Mouse (Mus musculus): ENCODE measurements around the gene Gzmm.

The Gzmm gene

GRCm38 (mm10) chr10:79688720-79689119 is at the start of gene Gzmm:
Gene Gzmm (plus strand): TSS chr10:79689020.
- DNase-seq: no peak

GRCm38 (mm10) chr10:79645711-79646110 is 43.1 kb upstream of the Gzmm start, which contains the start of gene Odf3l2:
Gene Odf3l2 (minus strand): TSS chr10:79645738.
- DNase-seq: no peak

GRCm38 (mm10) chr10:79649070-79649751 is 39.6 kb upstream of the Gzmm start:
- DNase-seq: peak; percentile 82

GRCm38 (mm10) chr10:79652789-79653188 is 36.0 kb upstream of the Gzmm start:
- no peak for DNase-seq

- DNase-seq: no peak
Measured at GRCm38 (mm10) chr10:79654946-79655395, 33.8 kb upstream of the Gzmm start.

- DNase-seq: no peak
Measured at GRCm38 (mm10) chr10:79658829-79659228, 30.0 kb upstream of the Gzmm start.

GRCm38 (mm10) chr10:79660298-79660697 is 28.5 kb upstream of the Gzmm start:
- no peak for DNase-seq

- DNase-seq: no peak
Measured at GRCm38 (mm10) chr10:79661861-79662260, 27.0 kb upstream of the Gzmm start.

GRCm38 (mm10) chr10:79664131-79664665 is 24.6 kb upstream of the Gzmm start, which contains the start of gene Madcam1:
Gene Madcam1 (plus strand): TSS chr10:79664559.
- DNase-seq: peak; percentile 78

- DNase-seq: peak; percentile 30
Measured at GRCm38 (mm10) chr10:79665051-79665450, 23.8 kb upstream of the Gzmm start.

GRCm38 (mm10) chr10:79666493-79666892 is 22.3 kb upstream of the Gzmm start:
- peak; percentile 56 for DNase-seq

GRCm38 (mm10) chr10:79668076-79668475 is 20.7 kb upstream of the Gzmm start:
- peak; percentile 64 for DNase-seq

GRCm38 (mm10) chr10:79668771-79669575 is 19.8 kb upstream of the Gzmm start, which contains the start of gene Tpgs1:
Gene Tpgs1 (plus strand): TSS chr10:79669369.
- DNase-seq: peak; percentile 96

GRCm38 (mm10) chr10:79669576-79670057 is 19.2 kb upstream of the Gzmm start:
- DNase-seq: peak; percentile 78

GRCm38 (mm10) chr10:79670071-79670888 is 18.5 kb upstream of the Gzmm start:
- peak; percentile 71 for DNase-seq

- DNase-seq: peak; percentile 36
Measured at GRCm38 (mm10) chr10:79671396-79672087, 17.3 kb upstream of the Gzmm start.

GRCm38 (mm10) chr10:79672088-79672455 is 16.7 kb upstream of the Gzmm start:
- DNase-seq: peak; percentile 42

GRCm38 (mm10) chr10:79673054-79673453 is 15.8 kb upstream of the Gzmm start:
- DNase-seq: peak; percentile 43

- DNase-seq: peak; percentile 35
Measured at GRCm38 (mm10) chr10:79675346-79676035, 13.3 kb upstream of the Gzmm start.

- peak; percentile 74 for DNase-seq
Measured at GRCm38 (mm10) chr10:79680606-79681495, 8.0 kb upstream of the Gzmm start.
